Mouse (Mus musculus) frontal cortex, postnatal 36 days (tissue): ENCODE measurements around the gene Xlr5a.
"Not testable (repeated sequence)": the region's sequence is repeated elsewhere in the genome, so short reads cannot be mapped to it uniquely, and the experiment has no call there.

Experiments used
- DNase-seq, 2 experiments: peaks; one replicate each; pipeline ENCODE4 v3.0.0; 2022; ENCODE audit warnings: low spot score in 2 of 2

Xlr5a gene

DNA sequence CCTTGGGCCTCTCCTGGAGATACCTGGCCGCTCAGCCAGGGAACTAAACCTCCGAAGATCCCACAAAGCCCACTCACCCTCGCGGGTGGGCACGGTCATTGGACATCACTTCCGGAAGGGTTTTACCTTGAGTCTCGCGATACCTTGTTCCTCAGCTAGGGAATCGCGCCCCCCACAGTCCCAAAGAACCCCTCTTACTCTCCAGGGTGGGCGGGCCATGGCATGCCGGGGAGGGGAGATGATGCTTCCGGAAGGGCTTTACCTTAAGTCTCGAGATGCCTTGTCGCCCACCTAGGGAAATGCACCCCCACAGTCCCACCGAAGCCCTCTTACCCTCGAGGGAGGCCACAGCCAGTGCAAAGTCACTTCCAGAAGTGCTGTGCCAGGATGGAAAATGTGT lies at the start of gene Xlr5a, which contains the start of gene Xlr5c:
TSS of gene Xlr5a (minus strand) at position 101 of the 400 bp plus-strand sequence.
TSS of gene Xlr5c (minus strand) at position 101 of the 400 bp plus-strand sequence.
- not testable (repeated sequence) for DNase-seq

DNA sequence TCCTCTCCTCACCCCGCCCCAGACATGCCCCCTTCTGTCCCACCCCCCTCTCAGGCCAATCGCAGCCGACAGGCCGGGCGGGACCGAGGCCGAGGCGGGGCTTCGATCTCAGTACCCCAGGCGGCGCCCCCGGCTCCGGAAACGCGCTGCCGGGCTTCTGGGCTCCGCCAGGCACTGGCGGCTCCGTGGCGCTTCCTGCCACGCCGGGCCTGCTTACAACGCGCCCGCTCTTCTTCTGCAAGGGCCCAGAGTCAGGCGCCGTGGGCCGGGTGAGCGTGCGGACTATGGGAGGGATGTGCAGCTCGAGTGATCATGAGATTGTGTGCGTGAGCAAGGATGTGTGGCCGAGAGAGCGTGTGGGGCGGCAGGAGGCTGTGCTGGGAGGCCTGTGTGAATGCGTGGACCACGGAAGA lies 49.7 kb upstream of the Xlr5a start, which contains the start of gene Zfp275:
TSS of gene Zfp275 (plus strand) at position 139 of the 413 bp plus-strand sequence.
- DNase-seq: peak; percentile 52 to 57

DNA sequence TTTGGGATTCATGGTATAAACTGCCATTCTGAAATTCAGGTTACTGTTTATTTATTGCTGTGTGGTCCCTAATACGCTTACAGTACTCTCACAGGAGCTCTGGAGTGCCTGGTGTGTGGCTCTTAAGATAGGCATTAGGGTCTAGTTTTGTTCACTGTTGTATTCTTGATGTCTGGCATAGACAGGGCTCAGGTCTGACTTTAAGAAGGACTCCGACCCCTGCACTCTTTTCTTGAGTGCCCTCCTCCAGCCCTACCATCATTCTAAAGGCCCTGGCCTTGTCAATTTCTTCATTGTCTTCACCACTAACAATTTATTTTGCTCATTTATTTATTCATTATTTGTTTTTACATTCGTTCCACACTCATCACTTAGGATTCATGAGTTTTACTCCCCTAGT lies 49.3 kb upstream of the Xlr5a start:
- no peak for DNase-seq

DNA sequence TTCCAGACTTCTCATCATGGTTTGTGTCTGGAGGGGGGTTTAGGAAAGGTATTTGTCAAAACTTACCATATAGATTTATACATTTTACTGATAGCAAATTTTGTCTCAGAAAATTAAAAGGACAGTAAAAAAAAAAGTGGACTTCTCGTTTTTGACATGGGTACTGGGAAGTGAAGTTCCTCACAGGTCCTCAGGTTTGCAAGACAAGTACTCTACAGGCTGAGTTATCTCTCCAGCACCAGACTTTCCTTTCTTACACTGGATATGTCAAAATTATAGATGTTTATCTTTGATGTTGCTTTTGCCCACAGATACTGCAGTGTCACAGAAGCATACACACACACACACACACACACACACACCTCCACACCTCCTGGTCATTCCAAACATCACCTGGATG lies 48.7 kb upstream of the Xlr5a start:
- DNase-seq: no peak

DNA sequence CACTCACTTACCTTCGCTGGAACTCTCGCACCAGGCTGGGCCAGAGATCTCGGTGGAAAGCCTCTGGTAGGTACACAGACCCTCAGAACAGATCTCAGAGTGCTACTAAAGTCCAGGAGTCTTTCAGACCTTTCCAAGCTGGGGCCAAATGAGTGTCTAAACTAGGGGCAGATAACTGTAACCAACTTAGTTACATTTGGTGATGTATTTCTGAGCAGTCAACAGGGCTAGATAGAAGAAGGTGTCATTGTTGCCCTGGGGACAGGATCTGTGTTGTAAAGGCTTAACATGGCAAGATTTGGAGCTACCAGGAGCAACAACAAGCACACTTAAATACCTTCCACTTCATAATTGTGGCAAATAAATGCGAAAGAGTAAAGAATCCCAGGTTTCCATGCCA lies 44.0 kb upstream of the Xlr5a start, which contains the start of gene Gm45015:
TSS of gene Gm45015 (minus strand) at position 101 of the 400 bp plus-strand sequence.
- no peak for DNase-seq

DNA sequence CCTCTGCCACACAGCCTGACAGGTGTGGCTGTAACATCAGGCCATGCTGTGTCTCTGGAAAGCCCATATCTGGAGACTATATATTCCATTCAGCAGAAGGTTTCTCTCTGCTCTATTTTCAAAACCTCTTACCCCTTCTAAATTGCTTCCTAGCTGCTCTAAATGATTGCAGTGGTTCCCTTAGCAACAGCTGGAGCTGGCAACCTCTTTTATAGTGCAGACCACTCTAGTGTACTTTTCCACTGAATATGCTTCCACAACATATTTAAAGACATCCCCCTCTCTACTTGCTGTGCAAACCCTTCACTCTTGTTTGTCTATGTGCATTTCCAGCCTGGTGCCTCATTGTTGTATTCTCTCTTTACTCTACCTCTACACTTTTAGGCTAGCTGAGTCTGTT lies 40.8 kb upstream of the Xlr5a start:
- no peak for DNase-seq

DNA sequence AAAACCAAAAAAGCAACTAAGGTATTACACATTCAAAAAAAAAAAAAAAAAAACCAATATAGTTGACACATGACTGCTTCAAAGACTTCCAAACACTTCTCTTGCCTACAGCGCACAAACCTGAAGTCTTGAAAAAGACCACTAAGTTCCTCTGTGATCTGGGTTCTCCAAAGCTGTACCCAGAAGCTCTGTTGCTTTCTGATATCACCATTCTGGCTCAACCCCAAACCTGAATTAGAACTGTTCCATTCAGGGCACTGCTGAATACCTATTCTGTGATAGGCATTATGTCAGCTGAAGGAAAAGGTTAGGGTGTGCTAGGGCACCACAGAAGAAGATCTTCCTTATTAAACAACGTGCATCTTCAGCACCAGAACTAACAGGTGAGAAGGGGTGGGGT lies 34.4 kb upstream of the Xlr5a start:
- no peak for DNase-seq

DNA sequence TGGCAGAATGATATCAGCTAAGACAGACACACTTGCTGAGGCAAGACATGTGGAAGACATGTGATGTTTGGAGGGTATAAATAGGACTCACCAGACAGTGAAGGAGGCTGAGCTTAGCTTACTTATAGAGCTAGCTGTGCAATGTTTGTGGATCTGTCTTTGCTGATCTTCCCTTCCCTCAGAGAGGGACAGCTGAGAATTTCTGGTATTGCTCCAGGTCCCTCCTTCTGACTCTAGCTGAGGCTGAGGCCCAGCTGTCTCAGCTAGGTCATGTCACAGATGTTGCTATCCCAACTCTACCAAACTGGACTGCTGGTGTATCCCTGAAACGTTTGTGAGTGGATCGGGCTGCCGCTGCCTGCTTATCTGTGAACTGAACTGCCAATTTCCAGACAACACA lies 28.3 kb upstream of the Xlr5a start:
- no peak for DNase-seq

DNA sequence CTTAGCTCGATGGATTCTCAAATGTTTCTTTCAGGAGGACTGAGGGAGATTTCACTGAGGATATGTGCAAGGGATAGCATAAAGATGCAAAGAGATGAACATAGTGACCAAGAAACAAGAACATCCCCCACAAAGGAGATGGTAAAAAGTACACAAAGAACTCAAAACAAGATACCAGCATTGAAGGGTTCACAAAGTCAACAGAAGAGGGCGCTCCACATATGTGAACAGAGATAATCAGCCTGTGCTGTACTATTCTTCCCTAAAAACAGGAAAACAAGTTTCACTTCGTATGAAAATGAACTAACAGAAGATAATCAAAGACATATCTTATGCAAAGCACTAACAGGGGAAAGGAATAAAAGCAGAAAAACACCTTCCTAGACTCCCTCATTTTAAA lies 19.7 kb upstream of the Xlr5a start:
- DNase-seq: peak; percentile 7 to 30

DNA sequence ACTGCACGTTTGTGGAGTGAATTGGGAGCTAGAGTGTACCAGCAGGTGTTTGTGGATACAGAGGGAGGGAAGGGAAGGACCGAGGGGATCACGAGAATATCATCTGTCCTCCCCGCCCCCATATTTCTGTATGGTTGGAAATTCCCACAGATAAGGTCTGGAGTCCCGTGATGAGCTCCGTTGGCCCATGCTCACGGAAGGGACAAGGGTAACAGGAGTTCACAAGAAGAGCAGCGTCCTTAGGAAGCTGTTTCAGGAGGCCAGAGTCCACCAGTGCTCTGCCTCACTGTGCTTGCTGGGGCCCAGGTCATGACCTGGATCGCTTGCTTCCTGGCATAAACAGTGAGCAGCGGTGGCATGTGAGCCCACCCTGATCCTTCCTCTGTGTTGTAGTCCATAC lies 3.0 kb upstream of the Xlr5a start:
- not testable (repeated sequence) for DNase-seq

DNA sequence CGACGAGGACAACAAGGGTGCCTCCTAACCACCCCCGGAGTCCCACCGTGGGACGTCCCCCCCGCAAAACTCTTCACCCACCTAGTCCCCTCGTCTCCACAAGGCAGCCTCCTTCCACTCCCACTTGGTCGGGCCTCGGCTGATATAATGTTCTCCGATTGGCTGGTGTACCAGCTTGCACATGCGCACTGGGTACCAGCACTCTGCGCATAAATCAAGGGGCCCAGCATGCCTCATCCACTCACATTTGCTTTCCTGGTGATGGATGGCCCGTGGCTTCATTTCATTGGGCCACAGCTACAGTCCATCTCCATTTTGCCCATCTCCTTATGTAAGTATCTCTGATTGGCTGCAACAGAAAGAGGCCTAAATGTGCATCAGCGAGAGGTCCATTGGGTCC lies 27.5 kb downstream of the Xlr5a start, which contains the start of gene Xlr3c:
TSS of gene Xlr3c (minus strand) at position 121 of the 400 bp plus-strand sequence.
- not testable (repeated sequence) for DNase-seq

DNA sequence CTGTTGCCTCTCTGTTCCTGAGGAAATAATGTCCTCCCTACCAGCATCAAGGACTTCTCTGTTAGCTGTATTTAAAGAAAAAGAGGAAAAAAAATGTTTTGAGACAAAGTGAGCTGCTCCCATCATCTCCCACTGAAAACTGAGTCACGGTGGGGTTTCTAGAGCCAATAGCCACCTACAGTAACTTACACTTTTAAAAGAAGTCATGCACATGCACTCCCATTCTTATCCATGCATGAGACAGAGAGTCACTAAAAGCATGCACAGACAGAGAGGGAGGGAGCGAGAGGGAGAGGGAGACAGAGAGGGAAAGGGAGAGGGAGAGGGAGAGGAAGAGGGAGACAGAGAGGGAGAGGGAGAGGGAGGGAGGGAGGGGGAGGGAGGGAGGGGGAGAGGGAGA lies 30.3 kb downstream of the Xlr5a start:
- DNase-seq: peak in 1 of 2 experiments; percentile 2

DNA sequence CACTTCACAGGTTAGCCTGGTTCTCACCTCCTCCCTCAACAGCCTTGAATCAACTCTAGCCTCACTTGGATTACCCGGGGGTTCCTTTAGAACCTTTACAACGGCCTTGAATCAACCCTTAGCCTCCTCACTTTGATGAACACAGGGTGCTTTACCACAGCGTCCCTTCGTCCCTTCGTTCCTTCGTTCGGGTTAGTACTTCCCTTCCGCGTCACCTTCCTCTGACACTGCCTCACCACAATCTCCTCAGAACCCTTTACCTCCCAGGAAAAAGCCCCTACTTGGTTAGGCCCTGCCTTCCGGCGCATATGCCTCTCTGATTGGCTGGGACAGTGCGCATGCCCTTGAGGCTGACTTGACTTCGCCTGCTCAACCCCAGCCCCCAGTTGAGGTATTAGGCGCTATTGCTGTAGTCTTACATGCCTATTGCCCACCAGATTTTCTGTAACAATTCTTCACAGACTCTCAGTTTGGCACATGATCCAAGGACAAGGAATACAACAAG lies 49.9 kb downstream of the Xlr5a start, which contains the start of gene Xlr4c:
TSS of gene Xlr4c (minus strand) at position 310 of the 505 bp plus-strand sequence.
- not testable (repeated sequence) for DNase-seq

DNA sequence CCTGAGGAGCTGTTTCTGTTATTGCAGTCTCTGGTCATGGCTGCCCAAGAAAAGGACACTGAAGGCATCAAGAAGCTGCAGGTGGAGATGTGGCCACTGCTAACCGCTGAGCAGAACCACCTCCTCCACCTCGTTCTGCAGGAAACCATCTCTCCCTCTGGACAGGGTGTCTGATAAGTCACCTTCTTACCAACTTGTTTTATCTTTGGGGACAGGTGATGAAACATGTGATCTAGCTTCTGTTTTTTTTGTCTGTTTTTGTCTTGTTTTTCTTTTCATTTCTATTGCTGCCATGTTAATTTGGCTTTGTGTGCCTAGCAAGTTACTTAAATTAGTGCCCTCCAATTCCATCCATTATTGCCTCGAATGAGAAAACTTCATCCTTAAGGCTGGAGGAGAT lies 63.5 kb downstream of the Xlr5a start:
- no peak for DNase-seq

DNA sequence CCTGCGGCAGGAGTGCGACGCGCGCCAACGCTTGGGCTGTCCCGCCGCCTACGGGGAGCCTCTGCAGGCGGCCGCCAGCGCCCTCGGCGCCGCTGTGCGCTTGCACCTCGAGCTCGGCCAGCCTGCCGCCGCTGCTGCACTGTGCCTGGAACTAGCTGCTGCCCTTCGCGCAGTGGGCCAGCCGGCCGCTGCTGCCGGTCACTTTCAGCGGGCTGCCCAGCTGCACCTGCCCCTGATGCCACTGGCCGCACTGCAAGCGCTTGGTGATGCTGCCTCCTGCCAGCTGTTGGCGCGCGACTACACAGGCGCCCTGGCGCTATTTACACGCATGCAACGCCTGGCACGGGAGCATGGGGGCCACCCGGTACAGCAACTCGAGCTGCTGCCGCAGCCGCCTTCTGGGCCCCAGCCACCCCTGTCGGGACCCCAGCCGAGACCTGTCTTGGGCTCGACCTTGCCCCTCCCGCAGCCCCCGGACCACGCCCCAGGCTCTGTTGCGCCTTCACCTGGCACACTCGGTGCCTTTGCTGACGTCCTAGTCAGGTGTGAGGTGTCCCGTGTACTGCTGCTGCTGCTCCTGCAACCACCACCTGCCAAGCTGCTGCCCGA lies 64.1 kb downstream of the Xlr5a start:
- DNase-seq: peak; percentile 54 to 57

DNA sequence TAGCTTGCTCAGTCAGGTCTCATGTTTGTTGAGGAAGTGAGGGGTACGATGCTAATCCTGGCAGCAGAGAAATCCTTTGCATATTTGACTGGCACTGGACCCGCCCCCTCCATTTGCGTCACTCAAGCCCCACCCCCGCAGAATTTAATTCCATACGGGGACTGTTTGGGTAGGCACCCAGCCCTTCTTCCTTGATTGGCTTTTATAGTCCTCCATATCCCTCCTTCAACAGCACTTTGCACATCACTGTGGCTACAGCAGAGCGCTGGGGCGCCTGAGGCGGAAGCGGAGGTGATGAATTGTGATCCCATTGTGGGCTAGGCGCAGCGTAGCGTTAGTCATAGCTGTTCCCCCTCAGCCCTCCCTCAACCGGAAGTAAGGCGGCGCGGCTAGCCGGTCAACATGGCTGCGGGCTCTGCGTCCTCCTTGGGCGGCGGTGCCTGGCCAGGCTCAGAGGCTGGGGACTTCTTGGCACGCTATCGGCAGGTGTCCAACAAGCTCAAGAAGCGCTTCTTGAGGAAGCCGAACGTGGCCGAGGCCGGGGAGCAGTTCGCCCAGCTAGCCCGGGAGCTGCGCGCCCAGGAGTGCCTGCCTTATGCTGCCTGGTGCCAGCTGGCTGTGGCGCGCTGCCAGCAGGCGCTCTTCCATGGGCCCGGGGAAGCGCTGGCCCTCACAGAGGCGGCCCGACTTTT lies 64.7 kb downstream of the Xlr5a start, which contains the start of gene F8a:
TSS of gene F8a (plus strand) at position 378 of the 692 bp plus-strand sequence.
- peak; percentile 66 to 78 for DNase-seq

DNA sequence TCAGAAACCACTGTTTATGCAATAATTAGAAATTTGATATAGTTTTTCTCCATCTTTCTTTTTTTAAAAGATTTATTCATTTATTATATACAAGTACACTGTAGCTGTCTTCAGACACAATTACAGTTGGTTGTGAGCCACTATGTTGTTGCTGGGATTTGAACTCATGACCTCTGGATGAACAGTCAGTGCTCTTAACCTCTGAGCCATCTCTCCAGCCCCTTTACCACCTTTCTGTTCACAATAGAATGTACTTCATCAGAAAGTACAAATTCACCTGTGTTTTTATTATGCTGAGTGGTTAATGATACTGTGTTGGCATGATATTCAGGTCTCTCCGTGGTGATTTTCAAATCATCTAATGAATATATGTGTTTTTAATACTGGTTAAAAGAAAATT lies 67.4 kb downstream of the Xlr5a start:
- no peak for DNase-seq

DNA sequence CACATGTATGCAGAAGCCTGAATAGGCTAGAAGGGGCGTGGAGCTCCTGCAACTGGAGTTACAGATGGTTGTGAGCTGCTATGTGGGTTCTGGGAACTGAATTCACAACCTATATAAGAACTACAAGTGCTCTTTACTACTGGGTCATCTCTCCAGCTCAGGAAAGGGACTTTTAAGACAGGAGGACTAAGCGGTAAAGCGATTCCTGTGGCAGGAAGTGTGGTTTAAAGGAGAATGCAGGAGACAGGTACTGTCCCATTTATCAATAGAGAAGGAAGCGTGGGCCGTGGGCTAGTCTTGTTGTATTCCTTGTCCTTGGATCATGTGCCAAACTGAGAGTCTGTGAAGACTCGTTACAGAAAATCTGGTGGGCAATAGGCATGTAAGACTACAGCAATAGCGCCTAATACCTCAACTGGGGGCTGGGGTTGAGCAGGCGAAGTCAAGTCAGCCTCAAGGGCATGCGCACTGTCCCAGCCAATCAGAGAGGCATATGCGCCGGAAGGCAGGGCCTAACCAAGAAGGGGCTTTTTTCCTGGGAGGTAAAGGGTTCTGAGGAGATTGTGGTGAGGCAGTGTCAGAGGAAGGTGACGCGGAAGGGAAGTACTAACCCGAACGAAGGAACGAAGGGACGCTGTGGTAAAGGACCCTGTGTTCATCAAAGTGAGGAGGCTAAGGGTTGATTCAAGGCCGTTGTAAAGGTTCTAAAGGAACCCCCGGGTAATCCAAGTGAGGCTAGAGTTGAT lies 78.8 kb downstream of the Xlr5a start, which contains the start of gene Xlr4b:
TSS of gene Xlr4b (plus strand) at position 515 of the 746 bp plus-strand sequence.
- not testable (repeated sequence) for DNase-seq

DNA sequence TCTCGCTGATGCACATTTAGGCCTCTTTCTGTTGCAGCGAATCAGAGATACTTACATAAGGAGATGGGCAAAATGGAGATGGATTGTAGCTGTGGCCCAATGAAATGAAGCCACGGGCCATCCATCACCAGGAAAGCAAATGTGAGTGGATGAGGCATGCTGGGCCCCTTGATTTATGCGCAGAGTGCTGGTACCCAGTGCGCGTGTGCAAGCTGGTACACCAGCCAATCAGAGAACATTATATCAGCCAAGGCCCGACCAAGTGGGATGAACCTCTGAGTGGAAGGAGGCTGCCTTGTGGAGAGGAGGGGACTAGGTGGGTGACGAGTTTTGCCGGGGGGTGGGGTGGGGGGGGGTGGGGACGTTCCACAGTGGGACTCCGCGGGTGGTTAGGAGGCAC lies 100.8 kb downstream of the Xlr5a start, which contains the start of gene Xlr3b:
TSS of gene Xlr3b (plus strand) at position 274 of the 400 bp plus-strand sequence.
- DNase-seq: peak in 1 of 2 experiments; percentile 0

DNA sequence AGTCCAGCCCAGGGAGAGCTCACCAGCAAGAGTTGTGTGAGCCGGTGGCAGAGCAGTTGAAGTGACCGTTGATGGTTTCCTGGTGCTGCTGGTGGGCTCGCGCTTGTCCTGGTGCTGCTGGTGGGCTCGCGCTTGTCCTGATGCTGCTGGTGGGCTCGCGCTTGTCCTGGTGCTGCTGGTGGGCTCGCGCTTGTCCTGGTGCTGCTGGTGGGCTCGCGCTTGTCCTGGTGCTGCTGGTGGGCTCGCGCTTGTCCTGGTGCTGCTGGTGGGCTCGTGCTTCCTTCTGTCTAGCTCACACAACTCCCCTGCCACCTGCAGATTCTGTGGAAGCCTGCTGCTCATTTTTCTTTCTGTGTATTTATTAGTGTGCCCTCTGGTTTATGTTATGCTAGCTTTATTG lies 115.9 kb downstream of the Xlr5a start, which contains the start of gene Spin2d:
TSS of gene Spin2d (minus strand) at position 101 of the 400 bp plus-strand sequence.
- DNase-seq: not testable (repeated sequence)

DNA sequence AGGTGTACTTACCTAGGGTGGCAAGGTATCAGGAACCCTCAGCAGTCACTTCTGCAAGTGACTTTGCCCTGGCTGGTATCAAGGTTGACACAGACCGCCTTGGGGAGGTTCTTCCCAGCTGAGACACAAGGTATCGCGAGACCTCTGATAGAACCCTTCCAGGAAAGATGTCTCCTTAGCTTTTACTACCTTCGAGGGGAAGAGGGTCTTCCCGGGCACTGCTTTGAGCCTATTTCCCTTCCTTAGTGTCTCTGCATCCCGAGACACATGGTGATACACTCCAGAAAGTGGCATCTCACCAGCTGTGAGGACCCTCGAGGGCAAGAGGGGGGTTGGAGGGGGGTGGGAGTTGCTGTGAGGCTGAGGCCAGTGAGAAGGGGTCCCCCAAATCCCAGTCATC lies 143.4 kb downstream of the Xlr5a start, which contains the start of gene DXBay18:
TSS of gene DXBay18 (minus strand) at position 101 of the 400 bp plus-strand sequence.
- not testable (repeated sequence) for DNase-seq
